ENCODE assay signal across 7 mouse cellular contexts in genomic region chr9:90206500-90206899, GRCm38 (mm10). TPM values are rescaled to one million over a fixed set of nuclear protein-coding genes. Genes with fewer than 3 reads are reported as not detected.
DNase-seq lines count a peak whose midpoint lies in the region; ATAC-seq and TF ChIP-seq lines count a peak whose summit lies in the region.

No protein-coding gene starts in this region.

- TF ChIP-seq POLR2A in small intestine, adult 2 months (IDR thresholded peaks at IDR 0.05; ENCODE audit: low read depth, low read length): no peak

- H3K27ac ChIP-seq in intestine, postnatal 0 days (ENCODE audit: low read depth, low read length): no peak overlapping the region
- H3K27ac ChIP-seq in midbrain, embryonic 14.5 days (replicated peaks; ENCODE audit: low read depth, low read length): no peak overlapping the region
- no peak overlapping the region for H3K27ac ChIP-seq in small intestine, adult 2 months (ENCODE audit: insufficient read depth, low read depth, low read length)

- no peak overlapping the region for H3K4me3 ChIP-seq in intestine, postnatal 0 days (ENCODE audit: low read depth, low read length)
- H3K4me3 ChIP-seq in midbrain, embryonic 14.5 days (replicated peaks; ENCODE audit: low read depth, low read length): no peak overlapping the region
- no peak overlapping the region for H3K4me3 ChIP-seq in small intestine, adult 2 months (ENCODE audit: low read depth, low read length)

- no peaks in the 10 kb centered on the region for H3K9me3 ChIP-seq in intestine, postnatal 0 days (ENCODE audit: control insufficient read depth)
- H3K9me3 ChIP-seq in midbrain, embryonic 14.5 days (ENCODE audit: control insufficient read depth, low read length): no peaks in the 10 kb centered on the region

- peaks cover 65% of the 10 kb centered on the region for H3K36me3 ChIP-seq in intestine, postnatal 0 days (ENCODE audit: control insufficient read depth, insufficient read depth)
- H3K36me3 ChIP-seq in midbrain, embryonic 14.5 days (ENCODE audit: control insufficient read depth, insufficient read depth, low read length): peaks cover 24% of the 10 kb centered on the region
- peaks cover 56% of the 10 kb centered on the region for H3K36me3 ChIP-seq in small intestine, adult 2 months (ENCODE audit: control insufficient read depth, insufficient read depth, low read length)

- 52% methylated on average over 2 of the region's 2 CpGs for WGBS in intestine, postnatal 0 days
- 46% methylated on average over 2 of the region's 2 CpGs for WGBS in midbrain, embryonic 14.5 days
- WGBS in small intestine, adult 2 months: 50% methylated on average over 2 of the region's 2 CpGs

- no peaks in the 10 kb centered on the region for H3K4me1 ChIP-seq in intestine, postnatal 0 days (replicated peaks; ENCODE audit: control insufficient read depth, insufficient read depth, low read length)
- H3K4me1 ChIP-seq in midbrain, embryonic 14.5 days (ENCODE audit: control insufficient read depth, insufficient read depth, low read length): no peaks in the 10 kb centered on the region
- no peaks in the 10 kb centered on the region; the same call in 1 of the 2 replicates for H3K4me1 ChIP-seq in small intestine, adult 2 months (ENCODE audit: control insufficient read depth, insufficient read depth, insufficient read length, low read length)

- no peaks in the 10 kb centered on the region for H3K27me3 ChIP-seq in intestine, postnatal 0 days (replicated peaks; ENCODE audit: control insufficient read depth, insufficient read depth, low read length)
- no peaks in the 10 kb centered on the region for H3K27me3 ChIP-seq in midbrain, embryonic 14.5 days (ENCODE audit: control insufficient read depth, insufficient read depth, low read length)
- H3K27me3 ChIP-seq in small intestine, adult 2 months (ENCODE audit: control insufficient read depth, insufficient read depth, low read length): no peaks in the 10 kb centered on the region

- H3K9ac ChIP-seq in intestine, postnatal 0 days (ENCODE audit: low read depth, low read length): no peak overlapping the region
- no peak overlapping the region for H3K9ac ChIP-seq in midbrain, embryonic 14.5 days (replicated peaks; ENCODE audit: low read length)

- peak; percentile 78 for ATAC-seq in activated CD4-positive, CD25-positive, alpha-beta regulatory T cell, adult 4 months
- ATAC-seq in intestine, postnatal 0 days: peak; percentile 44; the same call in 1 of the 2 replicates
- ATAC-seq in midbrain, embryonic 14.5 days (ENCODE audit: low FRiP score, low TSS enrichment): peak; percentile 56; the same call in 1 of the 2 replicates

- peak; percentile 97 for TF ChIP-seq CTCF in intestine, postnatal 0 days (IDR thresholded peaks at IDR 0.05; ENCODE audit: low read depth)
- TF ChIP-seq CTCF in small intestine, adult 2 months (IDR thresholded peaks at IDR 0.05; ENCODE audit: extremely low read depth, insufficient read length, insufficient replicate concordance, low read depth, low read length): peak; percentile 82; the same call in 1 of the 2 replicates

- peak; percentile 92 to 94 for DNase-seq in cerebellum, postnatal 10 days
- peak; percentile 82 for DNase-seq in gastrocnemius, adult 18-20 months (ENCODE audit: low spot score)
- peak; percentile 69 to 73 for DNase-seq in left cerebral cortex, postnatal 36 days (ENCODE audit: low spot score in 2 of 2)
- peak; percentile 88 for DNase-seq in midbrain, embryonic 14.5 days

- H3K4me2 ChIP-seq in intestine, postnatal 0 days (replicated peaks; ENCODE audit: low read depth): no peak overlapping the region
- H3K4me2 ChIP-seq in midbrain, embryonic 14.5 days (ENCODE audit: low read length): no peak overlapping the region

- intact Hi-C loops in left cerebral cortex, postnatal 36 days (cut with DNase I): loop anchor here (2.0 to 10.0 kb wide), 4 partner anchors 240 to 1838 kb away; no protein-coding TSS in a partner anchor

RNA-seq across cellular contexts. Expression of gene Adamts7, which starts 43.6 kb away (rescaled TPM):
- polyA plus RNA-seq in activated CD4-positive, CD25-positive, alpha-beta regulatory T cell, adult 4 months (2017; shearing (Covaris generic)): not detected
- under 1 TPM; 0.21 to 0.23 TPM for total RNA-seq in gastrocnemius, adult 18-20 months (2021)
- 2.5 TPM in 2 replicates for polyA plus RNA-seq in intestine, postnatal 0 days (2015; fragmentation: Nextera tagmentation; extraction: Ambion mirVana)
- under 1 TPM; 0.30 to 0.43 TPM for total RNA-seq in left cerebral cortex, postnatal 36 days (2021)
- polyA plus RNA-seq in midbrain, embryonic 14.5 days (2014; fragmentation: Nextera tagmentation; extraction: Ambion mirVana): 8.1 and 10.7 TPM in 2 replicates
- 2.8 and 4.1 TPM in 2 replicates for polyA plus RNA-seq in small intestine, adult 2 months (2012; rRNA removed)
